Mouse (Mus musculus) ES-Bruce4 (cell line): ENCODE results near the gene Hdgfl3.

Experiments
- CTCF ChIP-seq: IDR thresholded peaks from one replicate; pipeline ENCODE4 v1.8.1; 2011; ENCODE audit warnings: low read depth, low read length
- EP300 ChIP-seq: IDR thresholded peaks from 2 replicates; pipeline ENCODE4 v1.6.1; 2011; ENCODE audit warnings: low read depth, low read length; ENCODE audit not compliant: insufficient read depth
- POLR2A ChIP-seq: IDR thresholded peaks from one replicate; pipeline ENCODE4 v1.8.1; 2011; ENCODE audit warnings: low read length; ENCODE audit not compliant: insufficient read depth

- TF ChIP-seq CTCF (no peak), POLR2A (no peak), EP300 (no peak)
Observed at GRCm38 (mm10) chr7:81978304-81978703, 44.0 kb upstream of the Hdgfl3 start.
